ENCODE assay signal across 10 mouse cellular contexts in the genomic region with DNA sequence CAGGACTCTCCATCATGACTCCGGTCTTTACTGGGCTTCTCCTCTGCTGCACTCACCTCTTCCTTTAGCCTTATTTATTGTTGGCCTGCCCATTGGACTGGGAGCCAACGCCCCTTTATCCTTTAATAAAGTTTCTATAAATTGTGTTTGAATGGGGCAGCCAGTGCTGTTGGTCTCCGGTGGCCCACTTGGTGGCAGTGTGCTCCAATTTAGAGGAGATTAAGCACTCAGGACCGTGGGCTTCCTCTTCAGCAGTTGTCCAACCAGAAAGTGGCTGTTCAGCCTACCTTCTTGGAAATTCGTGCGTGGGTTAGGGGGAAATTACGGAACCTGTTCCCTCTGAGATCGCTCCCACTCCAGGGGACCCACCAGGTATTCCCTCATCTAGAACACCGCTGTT. TPM values are rescaled to one million over a fixed set of nuclear protein-coding genes. Genes with fewer than 3 reads are reported as not detected.
DNase-seq lines count a peak whose midpoint lies in the region; ATAC-seq and TF ChIP-seq lines count a peak whose summit lies in the region.
"Had no signal": no experiment of that assay in that cellular context is flagged by ENCODE, and none has a peak within 500 bp of the region (broad histone marks: within the 10 kb centered on the region; RNA-seq: fewer than 3 reads in every experiment).

No protein-coding gene starts in this region.

- H3K9ac ChIP-seq in liver, adult 2 months (ENCODE audit: low read depth, low read length): no peak overlapping the region
- no peak overlapping the region for H3K9ac ChIP-seq in liver, embryonic 11.5 days (ENCODE audit: low read depth, low read length)
- H3K9ac ChIP-seq in intestine, embryonic 14.5 days (ENCODE audit: low read length): no peak overlapping the region

- H3K4me2 ChIP-seq in liver, embryonic 11.5 days: no peak overlapping the region
- 0 out of 2 replicates have a peak overlapping the region, but pooled peaks have one; percentile 38 for H3K4me2 ChIP-seq in intestine, embryonic 14.5 days (ENCODE audit: low read length)

- H3K4me1 ChIP-seq in liver, adult 2 months (ENCODE audit: control insufficient read depth, insufficient read depth, low read length): 0 out of 2 replicates have a peak, but pooled peaks cover 3% of the 10 kb centered on the region
- H3K4me1 ChIP-seq in liver, embryonic 11.5 days (replicated peaks; ENCODE audit: control insufficient read depth, insufficient read depth, low read length): peaks cover 14% of the 10 kb centered on the region
- peaks cover 11% of the 10 kb centered on the region for H3K4me1 ChIP-seq in intestine, embryonic 14.5 days (replicated peaks; ENCODE audit: control insufficient read depth, insufficient read depth, low read length)

- no peak overlapping the region for H3K4me3 ChIP-seq in liver, adult 2 months (ENCODE audit: insufficient read depth, low read depth, low read length)
- H3K4me3 ChIP-seq in liver, embryonic 11.5 days (ENCODE audit: low read depth, low read length): no peak overlapping the region
- no peak overlapping the region for H3K4me3 ChIP-seq in intestine, embryonic 14.5 days (ENCODE audit: low read depth, low read length)
- H3K4me3 ChIP-seq: megakaryocyte, embryonic 14.5 days had no signal

- peaks cover 4% of the 10 kb centered on the region; the same call in 1 of the 2 replicates for H3K27me3 ChIP-seq in liver, adult 2 months (ENCODE audit: control insufficient read depth, insufficient read depth, low read length)
- H3K27me3 ChIP-seq in liver, embryonic 11.5 days (replicated peaks; ENCODE audit: control insufficient read depth, insufficient read depth, low read length): peaks cover 44% of the 10 kb centered on the region
- H3K27me3 ChIP-seq in intestine, embryonic 14.5 days (replicated peaks; ENCODE audit: control insufficient read depth, insufficient read depth, low read length): peaks cover 52% of the 10 kb centered on the region
- H3K27me3 ChIP-seq: Patski had no signal

- TF ChIP-seq CTCF in liver, adult 2 months (IDR thresholded peaks at IDR 0.05; ENCODE audit: low read depth, low read length): peak; percentile 90

- TF ChIP-seq POLR2A in liver, adult 2 months (IDR thresholded peaks at IDR 0.05; ENCODE audit: extremely low read depth, insufficient read depth, low read length): no peak

- H3K9me3 ChIP-seq in liver, embryonic 11.5 days (ENCODE audit: control insufficient read depth, low read length): no peaks in the 10 kb centered on the region
- H3K9me3 ChIP-seq in intestine, embryonic 14.5 days (ENCODE audit: control insufficient read depth, low read length): no peaks in the 10 kb centered on the region

- peak; percentile 56 to 67 for DNase-seq in cerebellum, postnatal 14 days
- DNase-seq in liver, adult 2 months (ENCODE audit: extremely low read depth, low read depth, low spot score): no peak
- DNase-seq in liver, embryonic 11.5 days (ENCODE audit: low spot score): no peak
- DNase-seq in ZHBTc4 (ENCODE audit: low read depth, low spot score): peak; percentile 62
- DNase-seq in intestine, embryonic 14.5 days (ENCODE audit: low spot score): peak; percentile 75
- DNase-seq in lung, postnatal 4 days: peak; percentile 54 to 66
- no peak for DNase-seq in urinary bladder, postnatal 4 days (ENCODE audit: low spot score in 2 of 2)

- H3K79me2 ChIP-seq in liver, adult 2 months (ENCODE audit: control insufficient read depth, insufficient read depth, low read length): no peaks in the 10 kb centered on the region

- 61% methylated on average over 9 of the region's 9 CpGs for WGBS in liver, adult 2 months
- WGBS in liver, embryonic 11.5 days: 68% methylated on average over 9 of the region's 9 CpGs
- WGBS in intestine, embryonic 14.5 days: 68% methylated on average over 9 of the region's 9 CpGs

- H3K36me3 ChIP-seq in liver, adult 2 months (ENCODE audit: control insufficient read depth, insufficient read depth, low read length): no peaks in the 10 kb centered on the region
- H3K36me3 ChIP-seq in liver, embryonic 11.5 days (ENCODE audit: control insufficient read depth, insufficient read depth, low read length): peaks cover 22% of the 10 kb centered on the region; the same call in 1 of the 2 replicates
- peaks cover 34% of the 10 kb centered on the region for H3K36me3 ChIP-seq in intestine, embryonic 14.5 days (ENCODE audit: control insufficient read depth, insufficient read depth, low read length)

- no peak for ATAC-seq in cerebellum, adult (ENCODE audit: insufficient number of reproducible peaks, low FRiP score, low TSS enrichment)
- no peak for ATAC-seq in liver, embryonic 11.5 days (replicated peaks; ENCODE audit: low FRiP score)
- ATAC-seq in intestine, embryonic 14.5 days (replicated peaks; ENCODE audit: low FRiP score, low TSS enrichment, low read depth): no peak
- ATAC-seq: Patski had no signal

- H3K27ac ChIP-seq in liver, adult 2 months (replicated peaks; ENCODE audit: insufficient read depth, low read depth, low read length): no peak overlapping the region
- no peak overlapping the region for H3K27ac ChIP-seq in liver, embryonic 11.5 days (ENCODE audit: low read depth, low read length)
- H3K27ac ChIP-seq in intestine, embryonic 14.5 days (ENCODE audit: low read depth): no peak overlapping the region

RNA-seq across cellular contexts. Expression of a gene that starts 4.4 kb away (rescaled TPM):
- total RNA-seq in liver, adult 2 months (2014; rRNA removed): not detected in 2 replicates
- 0.10 and 0.11 TPM in 2 replicates for polyA plus RNA-seq in liver, adult 2 months (2012; rRNA removed)
- polyA plus RNA-seq in liver, embryonic 11.5 days (2014; fragmentation: Nextera tagmentation; extraction: Ambion mirVana): 0.25 TPM in 1 of 2 replicates, not detected in the other
- polyA plus RNA-seq in intestine, embryonic 14.5 days (2014; fragmentation: Nextera tagmentation; extraction: Ambion mirVana): 0.16 TPM in 1 of 2 replicates, not detected in the other

RNA-seq across cellular contexts. Expression of a gene that starts 8.9 kb away (rescaled TPM):
- 0.34 TPM in 1 of 2 replicates, not detected in the other for total RNA-seq in liver, adult 2 months (2014; rRNA removed)
- polyA plus RNA-seq in liver, adult 2 months (2012; rRNA removed): not detected in 2 replicates
- polyA plus RNA-seq in liver, embryonic 11.5 days (2014; fragmentation: Nextera tagmentation; extraction: Ambion mirVana): 26.5 and 27.8 TPM in 2 replicates
- polyA plus RNA-seq in intestine, embryonic 14.5 days (2014; fragmentation: Nextera tagmentation; extraction: Ambion mirVana): 25.4 and 27.7 TPM in 2 replicates

RNA-seq across cellular contexts. Expression of a gene that starts 9.7 kb away (rescaled TPM):
- 146 and 151 TPM in 2 replicates for total RNA-seq in liver, adult 2 months (2014; rRNA removed)
- polyA plus RNA-seq in liver, adult 2 months (2012; rRNA removed): 119 and 120 TPM in 2 replicates
- 17.1 and 19.8 TPM in 2 replicates for polyA plus RNA-seq in liver, embryonic 11.5 days (2014; fragmentation: Nextera tagmentation; extraction: Ambion mirVana)
- 16.3 and 20.2 TPM in 2 replicates for polyA plus RNA-seq in intestine, embryonic 14.5 days (2014; fragmentation: Nextera tagmentation; extraction: Ambion mirVana)

RNA-seq across cellular contexts. Expression of a gene that starts 28.3 kb away (rescaled TPM):
- total RNA-seq in liver, adult 2 months (2014; rRNA removed): 0.07 and 0.09 TPM in 2 replicates
- polyA plus RNA-seq in liver, adult 2 months (2012; rRNA removed): 0.09 and 0.39 TPM in 2 replicates
- 0.36 and 0.90 TPM in 2 replicates for polyA plus RNA-seq in liver, embryonic 11.5 days (2014; fragmentation: Nextera tagmentation; extraction: Ambion mirVana)
- polyA plus RNA-seq in intestine, embryonic 14.5 days (2014; fragmentation: Nextera tagmentation; extraction: Ambion mirVana): 54.4 and 56.3 TPM in 2 replicates

RNA-seq across cellular contexts. Expression of a gene that starts 42.5 kb away (rescaled TPM):
- 2.7 and 3.2 TPM in 2 replicates for total RNA-seq in liver, adult 2 months (2014; rRNA removed)
- 2.5 and 2.9 TPM in 2 replicates for polyA plus RNA-seq in liver, adult 2 months (2012; rRNA removed)
- polyA plus RNA-seq in liver, embryonic 11.5 days (2014; fragmentation: Nextera tagmentation; extraction: Ambion mirVana): 32.9 and 35.0 TPM in 2 replicates
- polyA plus RNA-seq in intestine, embryonic 14.5 days (2014; fragmentation: Nextera tagmentation; extraction: Ambion mirVana): 38.4 and 41.4 TPM in 2 replicates

Comparison
In these comparisons a context has a peak if more than half of its experiments do, and no peak if none do; other contexts are left out.
1. RNA of a gene that starts 8.9 kb away (polyA plus RNA-seq): 26.5 to 27.8 TPM in liver, embryonic 11.5 days and 25.4 to 27.7 TPM in intestine, embryonic 14.5 days; not detected in liver, adult 2 months; every median in the first group is over 10 times any median in the second.
2. DNase-seq: peak in cerebellum, postnatal 14 days (2 of 2), ZHBTc4 (single experiment), intestine, embryonic 14.5 days (single experiment) and lung, postnatal 4 days (2 of 2); none in liver, adult 2 months (single experiment), liver, embryonic 11.5 days (single experiment) and urinary bladder, postnatal 4 days (0 of 2).